Mouse (Mus musculus): ENCODE measurements around the gene Ripor2.

The Ripor2 gene

GRCm38 (mm10) chr13:24581833-24582232 is at the start of gene Ripor2:
Gene Ripor2, plus strand, starts transcription at chr13:24582189.
- DNase-seq = no peak

- no peak for DNase-seq
These were observed 45.3 kb upstream of the Ripor2 start for GRCm38 (mm10) chr13:24536531-24537167.

- no peak for DNase-seq
These were observed 44.0 kb upstream of the Ripor2 start for GRCm38 (mm10) chr13:24538012-24538411.

GRCm38 (mm10) chr13:24538941-24539340 is 43.0 kb upstream of the Ripor2 start:
- no peak for DNase-seq

- no peak for DNase-seq
These were observed 36.3 kb upstream of the Ripor2 start for GRCm38 (mm10) chr13:24545677-24546076.

- DNase-seq = no peak
These were observed 35.1 kb upstream of the Ripor2 start for GRCm38 (mm10) chr13:24546801-24547459.

- DNase-seq = no peak
These were observed 33.1 kb upstream of the Ripor2 start for GRCm38 (mm10) chr13:24548911-24549310.

GRCm38 (mm10) chr13:24551100-24551931 is 30.7 kb upstream of the Ripor2 start:
- no peak for DNase-seq

GRCm38 (mm10) chr13:24552039-24552438 is 29.9 kb upstream of the Ripor2 start:
- no peak for DNase-seq

- no peak for DNase-seq
These were observed 20.6 kb upstream of the Ripor2 start for GRCm38 (mm10) chr13:24561391-24561790.

GRCm38 (mm10) chr13:24564706-24565105 is 17.3 kb upstream of the Ripor2 start:
- DNase-seq = no peak

GRCm38 (mm10) chr13:24565230-24565949 is 16.6 kb upstream of the Ripor2 start:
- no peak for DNase-seq

- DNase-seq = no peak
These were observed 16.1 kb upstream of the Ripor2 start for GRCm38 (mm10) chr13:24565950-24566320.

- no peak for DNase-seq
These were observed 14.7 kb upstream of the Ripor2 start for GRCm38 (mm10) chr13:24567176-24567811.

GRCm38 (mm10) chr13:24569066-24569465 is 12.9 kb upstream of the Ripor2 start:
- DNase-seq = no peak

GRCm38 (mm10) chr13:24570716-24571115 is 11.3 kb upstream of the Ripor2 start:
- no peak for DNase-seq

GRCm38 (mm10) chr13:24571906-24572305 is 10.1 kb upstream of the Ripor2 start:
- DNase-seq = no peak

- no peak for DNase-seq
These were observed 6.9 kb upstream of the Ripor2 start for GRCm38 (mm10) chr13:24575126-24575525.

- DNase-seq = no peak
These were observed 5.5 kb upstream of the Ripor2 start for GRCm38 (mm10) chr13:24576338-24577119.

- DNase-seq = no peak
These were observed 3.7 kb upstream of the Ripor2 start for GRCm38 (mm10) chr13:24578317-24578716.

- DNase-seq = no peak
These were observed 1.2 kb upstream of the Ripor2 start for GRCm38 (mm10) chr13:24580759-24581158.

GRCm38 (mm10) chr13:24584403-24584802 is 2.4 kb downstream of the Ripor2 start:
- DNase-seq = no peak

Measured in cerebellum, postnatal 36 days (tissue).